Mouse (Mus musculus): ENCODE measurements around the gene Mup11. TPM values are rescaled to one million over a fixed set of nuclear protein-coding genes. Genes with fewer than 3 reads are reported as not detected.
"Not testable (repeated sequence)": the region's sequence is repeated elsewhere in the genome, so short reads cannot be mapped to it uniquely, and the experiment has no call there.

The Mup11 gene
- polyA plus RNA-seq (2012; rRNA removed): not detected in 2 replicates

- not testable (repeated sequence) for H3K4me1 ChIP-seq (ENCODE audit: control insufficient read depth, insufficient read depth, low read length); H3K27me3 ChIP-seq (ENCODE audit: control insufficient read depth, insufficient read depth, low read length); H3K36me3 ChIP-seq (ENCODE audit: control insufficient read depth, insufficient read depth, low read length); H3K4me3 ChIP-seq (ENCODE audit: control insufficient read depth, low read depth, low read length); H3K27ac ChIP-seq (ENCODE audit: control insufficient read depth, insufficient read depth, low read depth, low read length)
Observed at GRCm38 (mm10) chr4:60662311-60662710, at the start of gene Mup11. TSS of gene Mup11 (minus strand) at chr4:60662411.

Other genes starting within 250 kb of the Mup11 start
- not detected in 2 replicates for gene Mup9, start 240.5 kb downstream of the Mup11 start, polyA plus RNA-seq (2012; rRNA removed)
- gene Mup1, start 160.5 kb downstream of the Mup11 start, polyA plus RNA-seq (2012; rRNA removed): not detected in 2 replicates
- gene Mup10, start 80.2 kb downstream of the Mup11 start, polyA plus RNA-seq (2012; rRNA removed): not detected in 2 replicates
- not detected in 2 replicates for gene Mup12, start 78.9 kb upstream of the Mup11 start, polyA plus RNA-seq (2012; rRNA removed)
- gene Mup22, start 159.1 kb upstream of the Mup11 start, polyA plus RNA-seq (2012; rRNA removed): not detected in 2 replicates

Measured in testis, adult 2 months (tissue).